Mouse (Mus musculus) hindbrain, embryonic 13.5 days (tissue): ENCODE measurements around the gene Sft2d2. TPM values are rescaled to one million over a fixed set of nuclear protein-coding genes. Genes with fewer than 3 reads are reported as not detected.

Experiments
- ATAC-seq: fragments of 200-750 bp; cut with Nextera tagmentation; 2 replicates; pipeline ENCODE4 v1.8.0; 2017; ENCODE audit warnings: moderate TSS enrichment; ENCODE audit not compliant: low FRiP score
- H3K27ac ChIP-seq: fragments of 300-500 bp; sonication (generic); 2 replicates; pipeline ENCODE4 v1.5.1; 2015; ENCODE audit warnings: inconsistent platforms, mild to moderate bottlenecking, moderate library complexity
- H3K27me3 ChIP-seq: fragments of 300-500 bp; sonication (generic); 2 replicates; pipeline ENCODE4 v1.6.1; 2015; ENCODE audit warnings: mild to moderate bottlenecking, inconsistent platforms
- H3K36me3 ChIP-seq: fragments of 300-500 bp; sonication (generic); 2 replicates; pipeline ENCODE4 v1.6.1; 2015; ENCODE audit warnings: mild to moderate bottlenecking, inconsistent platforms
- H3K4me1 ChIP-seq: fragments of 300-500 bp; sonication (generic); replicated peaks from 2 replicates; pipeline ENCODE4 v1.6.1; 2015; ENCODE audit warnings: inconsistent platforms
- H3K4me2 ChIP-seq: fragments of 300-500 bp; sonication (generic); 2 replicates; pipeline ENCODE4 v1.6.1; 2015; ENCODE audit warnings: inconsistent platforms, mild to moderate bottlenecking, moderate library complexity
- H3K4me3 ChIP-seq: fragments of 300-500 bp; sonication (generic); 2 replicates; pipeline ENCODE4 v1.5.1; 2015; ENCODE audit warnings: mild to moderate bottlenecking, inconsistent platforms
- H3K9ac ChIP-seq: fragments of 300-500 bp; sonication (generic); 2 replicates; pipeline ENCODE4 v1.6.1; 2015; ENCODE audit warnings: mild to moderate bottlenecking, inconsistent platforms
- H3K9me3 ChIP-seq: fragments of 300-500 bp; sonication (generic); 2 replicates; pipeline ENCODE4 v1.6.1; 2016; ENCODE audit warnings: inconsistent platforms
- WGBS: fragments of 180-500 bp; shearing (Covaris S2); methylation state at CpG from one replicate; pipeline ENCODE4 v1.1.7; 2015; 5-methylcytosine and 5-hydroxymethylcytosine counted together
- polyA plus RNA-seq: library from polyadenylated mRNA; unstranded; fragments of >200 nt; fragmentation: Nextera tagmentation; extraction: Ambion mirVana; gene quantifications from 2 replicates; pipeline ENCODE4 v1.2.1, GENCODE M21; 2015

Sft2d2 gene
- polyA plus RNA-seq, 1 experiment from 2014 or later, result 5.8 TPM

GRCm38 (mm10) chr1:165200748-165201147 is 6.5 kb upstream of the Sft2d2 start:
- Histone ChIP-seq H3K27me3 (peaks cover under 1% of the 10 kb centered on the region; the same call in 1 of the 2 replicates), H3K4me2 (no peak overlapping the region), H3K9me3 (no peaks in the 10 kb centered on the region), H3K4me1 (no peaks in the 10 kb centered on the region), H3K27ac (no peak overlapping the region), H3K9ac (no peak overlapping the region), H3K36me3 (no peaks in the 10 kb centered on the region), H3K4me3 (no peak overlapping the region)
- ATAC-seq, result no peak
- 91% methylated on average over 8 of the region's 8 CpGs for WGBS

GRCm38 (mm10) chr1:165199639-165200038 is 5.4 kb upstream of the Sft2d2 start:
- H3K4me3 ChIP-seq, result no peak overlapping the region
- H3K4me1 ChIP-seq, result peaks cover 7% of the 10 kb centered on the region; the same call in 1 of the 2 replicates
- H3K27ac ChIP-seq, result no peak overlapping the region
- H3K9ac ChIP-seq, result no peak overlapping the region
- no peak for ATAC-seq
- 71% methylated on average over 3 of the region's 3 CpGs for WGBS
- H3K9me3 ChIP-seq, result no peaks in the 10 kb centered on the region
- peaks cover 12% of the 10 kb centered on the region for H3K27me3 ChIP-seq
- no peaks in the 10 kb centered on the region for H3K36me3 ChIP-seq
- no peak overlapping the region for H3K4me2 ChIP-seq

- no peak overlapping the region for H3K4me3 ChIP-seq
Measured at GRCm38 (mm10) chr1:165198951-165199350, 4.7 kb upstream of the Sft2d2 start.

GRCm38 (mm10) chr1:165197875-165198274 is 3.6 kb upstream of the Sft2d2 start:
- H3K27me3 ChIP-seq, result peaks cover 29% of the 10 kb centered on the region
- H3K4me2 ChIP-seq, result no peak overlapping the region
- no peaks in the 10 kb centered on the region for H3K9me3 ChIP-seq
- WGBS, result 86% methylated on average over 3 of the region's 3 CpGs
- no peak for ATAC-seq
- H3K36me3 ChIP-seq, result no peaks in the 10 kb centered on the region
- peaks cover 17% of the 10 kb centered on the region for H3K4me1 ChIP-seq
- no peak overlapping the region for H3K4me3 ChIP-seq
- H3K27ac ChIP-seq, result no peak overlapping the region
- no peak overlapping the region for H3K9ac ChIP-seq

More at GRCm38 (mm10) chr1:165198951-165199350, 4.7 kb upstream of the Sft2d2 start:
- no peak overlapping the region for H3K27ac ChIP-seq
- ATAC-seq, result no peak
- H3K9ac ChIP-seq, result no peak overlapping the region
- peaks cover 11% of the 10 kb centered on the region for H3K4me1 ChIP-seq
- no peak overlapping the region for H3K4me2 ChIP-seq
- H3K9me3 ChIP-seq, result no peaks in the 10 kb centered on the region
- peaks cover 18% of the 10 kb centered on the region for H3K27me3 ChIP-seq
- WGBS, result 64% methylated on average over 1 of the region's 1 CpGs
- no peaks in the 10 kb centered on the region for H3K36me3 ChIP-seq

- H3K9me3 ChIP-seq, result no peaks in the 10 kb centered on the region
- no peak overlapping the region for H3K27ac ChIP-seq
- peaks cover 17% of the 10 kb centered on the region for H3K4me1 ChIP-seq
- H3K4me3 ChIP-seq, result no peak overlapping the region; the same call in 1 of the 2 replicates
- no peak overlapping the region for H3K9ac ChIP-seq
- H3K27me3 ChIP-seq, result peaks cover 31% of the 10 kb centered on the region
- ATAC-seq, result no peak
- WGBS, result 75% methylated on average over 3 of the region's 3 CpGs
- no peaks in the 10 kb centered on the region for H3K36me3 ChIP-seq
- no peak overlapping the region for H3K4me2 ChIP-seq
Measured at GRCm38 (mm10) chr1:165195396-165195960, 1.2 kb upstream of the Sft2d2 start.

- peak; percentile 22; the same call in 1 of the 2 replicates for ATAC-seq
- peaks cover 31% of the 10 kb centered on the region for H3K27me3 ChIP-seq
- H3K9ac ChIP-seq, result peak overlapping the region; percentile 69
- H3K4me2 ChIP-seq, result peak overlapping the region; percentile 91
- 21% methylated on average over 5 of the region's 5 CpGs for WGBS
- H3K27ac ChIP-seq, result no peak overlapping the region
- H3K9me3 ChIP-seq, result no peaks in the 10 kb centered on the region
- H3K4me3 ChIP-seq, result peak overlapping the region; percentile 59
- peaks cover 17% of the 10 kb centered on the region for H3K4me1 ChIP-seq
- H3K36me3 ChIP-seq, result no peaks in the 10 kb centered on the region
Measured at GRCm38 (mm10) chr1:165194662-165195013, 400 bp upstream of the Sft2d2 start.

- ATAC-seq, result no peak
- no peaks in the 10 kb centered on the region for H3K9me3 ChIP-seq
- peaks cover 17% of the 10 kb centered on the region for H3K4me1 ChIP-seq
- peak overlapping the region; percentile 59 for H3K4me3 ChIP-seq
- peaks cover 31% of the 10 kb centered on the region for H3K27me3 ChIP-seq
- 22% methylated on average over 7 of the region's 7 CpGs for WGBS
- peak overlapping the region; percentile 69; the same call in 1 of the 2 replicates for H3K9ac ChIP-seq
- H3K4me2 ChIP-seq, result peak overlapping the region; percentile 91
- 0 out of 2 replicates have a peak overlapping the region, but pooled peaks have one; percentile 20 for H3K27ac ChIP-seq
- no peaks in the 10 kb centered on the region for H3K36me3 ChIP-seq
Measured at GRCm38 (mm10) chr1:165193426-165193825, 812 bp downstream of the Sft2d2 start.

GRCm38 (mm10) chr1:165192714-165193264 is 1.4 kb downstream of the Sft2d2 start:
- ATAC-seq, result no peak
- no peaks in the 10 kb centered on the region for H3K36me3 ChIP-seq
- WGBS, result 80% methylated on average over 10 of the region's 10 CpGs
- peak overlapping the region; percentile 91 for H3K4me2 ChIP-seq
- H3K9ac ChIP-seq, result no peak overlapping the region
- peaks cover 22% of the 10 kb centered on the region for H3K4me1 ChIP-seq
- no peak overlapping the region for H3K27ac ChIP-seq
- H3K4me3 ChIP-seq, result no peak overlapping the region
- peaks cover 31% of the 10 kb centered on the region for H3K27me3 ChIP-seq
- H3K9me3 ChIP-seq, result no peaks in the 10 kb centered on the region

- Histone ChIP-seq H3K27ac (no peak overlapping the region), H3K9ac (no peak overlapping the region), H3K9me3 (no peaks in the 10 kb centered on the region), H3K36me3 (no peaks in the 10 kb centered on the region), H3K27me3 (peaks cover 31% of the 10 kb centered on the region), H3K4me3 (no peak overlapping the region), H3K4me2 (no peak overlapping the region), H3K4me1 (peaks cover 28% of the 10 kb centered on the region)
- ATAC-seq, result no peak
- 82% methylated on average over 4 of the region's 4 CpGs for WGBS
Measured at GRCm38 (mm10) chr1:165192102-165192501, 2.1 kb downstream of the Sft2d2 start.

GRCm38 (mm10) chr1:165191611-165192010 is 2.6 kb downstream of the Sft2d2 start:
- Histone ChIP-seq H3K9ac (no peak overlapping the region), H3K36me3 (no peaks in the 10 kb centered on the region), H3K9me3 (no peaks in the 10 kb centered on the region), H3K4me3 (no peak overlapping the region), H3K27ac (no peak overlapping the region), H3K4me2 (no peak overlapping the region), H3K4me1 (peaks cover 33% of the 10 kb centered on the region), H3K27me3 (peaks cover 31% of the 10 kb centered on the region)
- ATAC-seq, result no peak
- WGBS, result 61% methylated on average over 13 of the region's 13 CpGs

- H3K4me3 ChIP-seq, result no peak overlapping the region
- H3K36me3 ChIP-seq, result no peaks in the 10 kb centered on the region
- WGBS, result 91% methylated on average over 10 of the region's 10 CpGs
Measured at GRCm38 (mm10) chr1:165190571-165191273, 3.5 kb downstream of the Sft2d2 start.

GRCm38 (mm10) chr1:165190068-165190467 is 4.2 kb downstream of the Sft2d2 start:
- Histone ChIP-seq H3K27ac (no peak overlapping the region), H3K4me2 (no peak overlapping the region), H3K4me1 (peaks cover 31% of the 10 kb centered on the region), H3K27me3 (peaks cover 24% of the 10 kb centered on the region), H3K36me3 (no peaks in the 10 kb centered on the region), H3K9ac (no peak overlapping the region), H3K4me3 (no peak overlapping the region), H3K9me3 (no peaks in the 10 kb centered on the region)
- no peak for ATAC-seq
- 83% methylated on average over 6 of the region's 6 CpGs for WGBS

More at GRCm38 (mm10) chr1:165190571-165191273, 3.5 kb downstream of the Sft2d2 start:
- no peak overlapping the region for H3K9ac ChIP-seq
- peaks cover 34% of the 10 kb centered on the region for H3K4me1 ChIP-seq
- peaks cover 31% of the 10 kb centered on the region for H3K27me3 ChIP-seq
- no peak for ATAC-seq
- H3K27ac ChIP-seq, result no peak overlapping the region
- H3K9me3 ChIP-seq, result no peaks in the 10 kb centered on the region
- H3K4me2 ChIP-seq, result no peak overlapping the region
